Mouse (Mus musculus) midbrain, embryonic 12.5 days (tissue): ENCODE results near the gene Zswim4. TPM values are rescaled to one million over a fixed set of nuclear protein-coding genes. Genes with fewer than 3 reads are reported as not detected.
A peak's percentile ranks its signal among the peaks of the same experiment; 100 is the strongest.

Source experiments
- ATAC-seq: fragments of 200-750 bp; cut with Nextera tagmentation; 2 replicates; pipeline ENCODE4 v1.8.0; 2017; ENCODE audit warnings: low read depth, moderate TSS enrichment, moderate library complexity; ENCODE audit not compliant: low FRiP score
- H3K27ac ChIP-seq: fragments of 300-500 bp; sonication (generic); replicated peaks from 2 replicates; pipeline ENCODE4 v1.5.1; 2016; ENCODE audit warnings: mild to moderate bottlenecking
- H3K27me3 ChIP-seq: fragments of 300-500 bp; sonication (generic); 2 replicates; pipeline ENCODE4 v1.6.1; 2016; ENCODE audit warnings: mild to moderate bottlenecking
- H3K36me3 ChIP-seq: fragments of 300-500 bp; sonication (generic); 2 replicates; pipeline ENCODE4 v1.6.1; 2016
- H3K4me1 ChIP-seq: fragments of 300-500 bp; sonication (generic); 2 replicates; pipeline ENCODE4 v1.6.1; 2016
- H3K4me2 ChIP-seq: fragments of 300-500 bp; sonication (generic); replicated peaks from 2 replicates; pipeline ENCODE4 v1.6.1; 2016; ENCODE audit warnings: mild to moderate bottlenecking, moderate library complexity
- H3K4me3 ChIP-seq: fragments of 300-500 bp; sonication (generic); 2 replicates; pipeline ENCODE4 v1.5.1; 2016; ENCODE audit warnings: mild to moderate bottlenecking
- H3K9ac ChIP-seq: fragments of 300-500 bp; sonication (generic); replicated peaks from 2 replicates; pipeline ENCODE4 v1.6.1; 2016; ENCODE audit warnings: mild to moderate bottlenecking, moderate library complexity
- H3K9me3 ChIP-seq: fragments of 300-500 bp; sonication (generic); 2 replicates; pipeline ENCODE4 v1.6.1; 2016; ENCODE audit warnings: mild to moderate bottlenecking
- WGBS: fragments of 180-500 bp; shearing (Covaris S2); methylation state at CpG from one replicate; pipeline ENCODE4 v1.1.7; 2016; 5-methylcytosine and 5-hydroxymethylcytosine counted together
- polyA plus RNA-seq: library from polyadenylated mRNA; unstranded; fragments of >200 nt; fragmentation: Nextera tagmentation; extraction: Ambion mirVana; gene quantifications from 2 replicates; pipeline ENCODE4 v1.2.1, GENCODE M21; 2016

Zswim4 gene
- polyA plus RNA-seq, 1 experiment from 2014 or later: 55.7 TPM

GRCm38 (mm10) chr8:84197922-84198774 lies 38.7 kb downstream of the Zswim4 start:
- H3K4me3 ChIP-seq: peak overlapping the region; percentile 49
- ATAC-seq: peak; percentile 82
- no peaks in the 10 kb centered on the region for H3K9me3 ChIP-seq
- peak overlapping the region; percentile 91 for H3K27ac ChIP-seq
- WGBS: 3% methylated on average over 30 of the region's 30 CpGs
- no peaks in the 10 kb centered on the region for H3K36me3 ChIP-seq
- H3K27me3 ChIP-seq: peaks cover 32% of the 10 kb centered on the region
- H3K4me1 ChIP-seq: peaks cover 58% of the 10 kb centered on the region
- H3K9ac ChIP-seq: peak overlapping the region; percentile 41
- H3K4me2 ChIP-seq: peak overlapping the region; percentile 63

GRCm38 (mm10) chr8:84197141-84197921 lies 39.5 kb downstream of the Zswim4 start:
- Histone ChIP-seq H3K4me2 (peak overlapping the region; percentile 63), H3K4me1 (peaks cover 56% of the 10 kb centered on the region), H3K36me3 (no peaks in the 10 kb centered on the region), H3K9ac (peak overlapping the region; percentile 41; the same call in 1 of the 2 replicates), H3K9me3 (no peaks in the 10 kb centered on the region), H3K27ac (peak overlapping the region; percentile 91), H3K27me3 (peaks cover 33% of the 10 kb centered on the region), H3K4me3 (peak overlapping the region; percentile 49)
- WGBS: 1% methylated on average over 42 of the region's 43 CpGs
- peak; percentile 65 for ATAC-seq

DNA sequence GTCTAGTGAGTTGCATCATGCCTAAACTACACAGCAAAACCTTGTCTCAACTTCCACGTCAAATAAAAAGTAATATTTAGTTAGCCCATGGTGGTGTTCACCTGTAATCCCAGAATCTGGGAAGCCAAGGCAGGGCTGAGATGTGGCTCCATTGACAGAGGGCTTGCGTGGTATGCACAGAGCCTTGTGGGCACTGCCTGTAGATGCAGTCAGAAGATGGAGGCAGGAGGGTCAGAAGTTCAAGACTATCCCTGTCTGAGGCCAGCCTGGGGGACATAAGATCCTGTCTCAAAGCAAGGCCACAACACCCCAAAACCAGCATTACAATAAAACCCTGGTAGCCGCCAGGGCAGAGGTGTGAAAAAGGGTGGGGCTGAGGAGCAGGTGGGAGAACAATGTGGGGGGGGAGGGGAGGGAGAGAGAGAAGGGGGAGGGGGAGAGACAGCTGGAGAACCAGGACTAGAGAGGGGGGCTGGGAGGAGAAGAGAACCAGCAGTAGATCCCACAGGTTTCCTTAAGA lies 42.6 kb downstream of the Zswim4 start:
- Histone ChIP-seq H3K4me1 (peaks cover 35% of the 10 kb centered on the region), H3K36me3 (no peaks in the 10 kb centered on the region), H3K9ac (no peak overlapping the region), H3K27ac (no peak overlapping the region), H3K27me3 (peaks cover 12% of the 10 kb centered on the region; the same call in 1 of the 2 replicates), H3K9me3 (no peaks in the 10 kb centered on the region), H3K4me2 (no peak overlapping the region), H3K4me3 (no peak overlapping the region)
- WGBS: 80% methylated on average over 3 of the region's 3 CpGs
- ATAC-seq: no peak

GRCm38 (mm10) chr8:84193566-84193965 lies 43.3 kb downstream of the Zswim4 start:
- no peak for ATAC-seq
- 79% methylated on average over 5 of the region's 5 CpGs for WGBS

DNA sequence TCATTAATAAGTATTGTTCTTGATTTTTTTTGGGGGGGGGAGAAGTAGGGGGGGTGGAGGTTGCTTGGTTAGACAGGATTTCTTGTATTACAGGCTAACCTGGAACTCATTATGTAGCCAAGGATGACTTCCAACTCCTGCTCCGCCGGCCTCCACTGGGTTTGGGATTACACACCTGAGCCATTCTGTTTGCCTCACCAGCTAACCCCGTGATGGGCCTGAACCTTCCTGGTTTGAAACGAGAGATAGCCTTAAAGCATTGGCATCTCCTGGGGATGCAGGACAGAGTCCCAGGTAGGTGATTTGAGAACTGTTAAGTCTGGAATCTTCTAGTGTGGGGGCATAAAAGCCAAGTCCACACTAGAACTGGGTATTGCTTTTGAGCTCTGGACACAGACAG lies 43.7 kb downstream of the Zswim4 start:
- Histone ChIP-seq H3K4me1 (peaks cover 24% of the 10 kb centered on the region), H3K27me3 (peaks cover 16% of the 10 kb centered on the region; the same call in 1 of the 2 replicates), H3K27ac (no peak overlapping the region), H3K9me3 (no peaks in the 10 kb centered on the region), H3K4me3 (no peak overlapping the region), H3K4me2 (no peak overlapping the region), H3K36me3 (no peaks in the 10 kb centered on the region), H3K9ac (no peak overlapping the region)
- 81% methylated on average over 4 of the region's 4 CpGs for WGBS
- no peak for ATAC-seq

More at GRCm38 (mm10) chr8:84193566-84193965, 43.3 kb downstream of the Zswim4 start:
- H3K4me2 ChIP-seq: no peak overlapping the region
- no peak overlapping the region for H3K4me3 ChIP-seq
- peaks cover 28% of the 10 kb centered on the region for H3K4me1 ChIP-seq
- H3K9ac ChIP-seq: no peak overlapping the region
- H3K27ac ChIP-seq: no peak overlapping the region
- no peaks in the 10 kb centered on the region for H3K36me3 ChIP-seq
- no peaks in the 10 kb centered on the region for H3K9me3 ChIP-seq
- H3K27me3 ChIP-seq: peaks cover 16% of the 10 kb centered on the region; the same call in 1 of the 2 replicates

- Histone ChIP-seq H3K36me3 (no peaks in the 10 kb centered on the region), H3K9ac (no peak overlapping the region), H3K4me3 (peak overlapping the region; percentile 8; the same call in 1 of the 2 replicates), H3K4me2 (peak overlapping the region; percentile 37), H3K9me3 (no peaks in the 10 kb centered on the region), H3K4me1 (peaks cover 18% of the 10 kb centered on the region), H3K27ac (peak overlapping the region; percentile 0; the same call in 1 of the 2 replicates), H3K27me3 (peaks cover 22% of the 10 kb centered on the region)
- ATAC-seq: peak; percentile 59
- 5% methylated on average over 33 of the region's 33 CpGs for WGBS
Measured at GRCm38 (mm10) chr8:84192555-84192954, 44.3 kb downstream of the Zswim4 start.

DNA sequence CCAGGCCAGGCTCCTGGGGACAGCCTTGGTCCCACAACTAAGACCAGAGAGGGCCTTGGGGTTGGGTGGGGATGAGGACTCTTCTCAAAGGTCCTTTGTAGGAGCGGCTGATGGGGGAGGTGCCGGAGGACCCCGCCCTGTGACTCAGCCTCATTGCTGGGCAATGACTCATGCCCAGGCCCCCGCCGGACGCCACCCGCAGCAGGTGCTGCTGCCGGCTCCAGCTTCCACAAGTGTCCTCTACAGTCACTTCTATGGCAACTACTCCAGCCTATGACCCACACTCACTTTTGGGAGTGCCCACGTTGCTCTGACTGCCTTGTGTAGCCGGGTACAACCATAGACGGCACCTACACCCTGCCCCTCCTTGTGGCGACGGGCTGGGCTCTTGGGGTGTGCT lies 44.8 kb downstream of the Zswim4 start:
- Histone ChIP-seq H3K4me3 (no peak overlapping the region), H3K27ac (peak overlapping the region; percentile 0), H3K9me3 (no peaks in the 10 kb centered on the region), H3K4me1 (peaks cover 15% of the 10 kb centered on the region), H3K27me3 (peaks cover 28% of the 10 kb centered on the region), H3K36me3 (no peaks in the 10 kb centered on the region), H3K4me2 (peak overlapping the region; percentile 37), H3K9ac (no peak overlapping the region)
- 47% methylated on average over 13 of the region's 13 CpGs for whole genome bisulfite sequencing
- ATAC-seq: peak; percentile 45

DNA sequence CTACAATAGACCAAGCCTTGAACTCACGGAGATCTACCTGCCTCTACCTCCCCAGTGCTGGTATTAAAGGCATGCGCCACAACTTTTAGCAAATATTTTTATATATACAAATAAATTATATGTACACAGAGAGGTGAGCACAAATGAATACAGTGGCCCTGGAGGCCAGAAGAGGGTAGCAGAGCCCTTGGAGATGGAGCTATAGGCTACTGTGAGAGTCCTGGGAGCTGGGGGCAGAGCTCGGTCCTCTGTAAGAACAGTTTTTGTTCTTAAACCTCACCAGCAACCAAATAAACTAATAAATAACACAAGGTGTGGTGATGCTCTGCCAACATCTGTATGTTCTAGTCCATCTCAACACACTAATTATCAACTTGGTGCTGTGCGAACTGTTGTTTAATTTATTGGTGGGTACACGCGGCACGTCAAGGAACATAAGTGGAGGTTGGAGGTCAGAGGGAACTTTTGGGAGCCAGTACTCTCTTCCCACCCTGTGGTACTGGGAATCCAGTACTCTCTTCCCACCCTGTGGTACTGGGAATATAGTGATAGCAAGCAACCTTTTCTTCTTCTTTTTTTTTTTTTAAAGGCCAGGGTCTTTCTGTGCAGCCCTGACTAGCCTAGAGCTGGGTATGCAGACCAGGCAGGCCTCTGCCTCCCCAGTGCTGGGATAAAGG lies 46.5 kb downstream of the Zswim4 start:
- peaks cover 30% of the 10 kb centered on the region for H3K27me3 ChIP-seq
- no peak overlapping the region for H3K9ac ChIP-seq
- no peaks in the 10 kb centered on the region for H3K36me3 ChIP-seq
- H3K4me3 ChIP-seq: no peak overlapping the region
- H3K4me1 ChIP-seq: peaks cover 19% of the 10 kb centered on the region
- H3K27ac ChIP-seq: no peak overlapping the region
- WGBS: 91% methylated on average over 7 of the region's 7 CpGs
- ATAC-seq: no peak
- no peak overlapping the region for H3K4me2 ChIP-seq
- no peaks in the 10 kb centered on the region for H3K9me3 ChIP-seq

- H3K27ac ChIP-seq: no peak overlapping the region
- 65% methylated on average over 4 of the region's 4 CpGs for WGBS
- peaks cover 33% of the 10 kb centered on the region for H3K27me3 ChIP-seq
- H3K9ac ChIP-seq: no peak overlapping the region
- no peak overlapping the region for H3K4me3 ChIP-seq
- no peaks in the 10 kb centered on the region for H3K36me3 ChIP-seq
- no peak for ATAC-seq
- no peak overlapping the region for H3K4me2 ChIP-seq
- H3K9me3 ChIP-seq: no peaks in the 10 kb centered on the region
- H3K4me1 ChIP-seq: peaks cover 20% of the 10 kb centered on the region
Measured at GRCm38 (mm10) chr8:84189603-84190002, 47.3 kb downstream of the Zswim4 start.

- WGBS: 83% methylated on average over 10 of the region's 10 CpGs
- Histone ChIP-seq H3K36me3 (no peaks in the 10 kb centered on the region), H3K27me3 (peaks cover 36% of the 10 kb centered on the region), H3K4me1 (peaks cover 27% of the 10 kb centered on the region), H3K9me3 (no peaks in the 10 kb centered on the region), H3K4me2 (no peak overlapping the region), H3K4me3 (no peak overlapping the region), H3K27ac (no peak overlapping the region), H3K9ac (no peak overlapping the region)
- no peak for ATAC-seq
Measured at GRCm38 (mm10) chr8:84188671-84189070, 48.2 kb downstream of the Zswim4 start.

DNA sequence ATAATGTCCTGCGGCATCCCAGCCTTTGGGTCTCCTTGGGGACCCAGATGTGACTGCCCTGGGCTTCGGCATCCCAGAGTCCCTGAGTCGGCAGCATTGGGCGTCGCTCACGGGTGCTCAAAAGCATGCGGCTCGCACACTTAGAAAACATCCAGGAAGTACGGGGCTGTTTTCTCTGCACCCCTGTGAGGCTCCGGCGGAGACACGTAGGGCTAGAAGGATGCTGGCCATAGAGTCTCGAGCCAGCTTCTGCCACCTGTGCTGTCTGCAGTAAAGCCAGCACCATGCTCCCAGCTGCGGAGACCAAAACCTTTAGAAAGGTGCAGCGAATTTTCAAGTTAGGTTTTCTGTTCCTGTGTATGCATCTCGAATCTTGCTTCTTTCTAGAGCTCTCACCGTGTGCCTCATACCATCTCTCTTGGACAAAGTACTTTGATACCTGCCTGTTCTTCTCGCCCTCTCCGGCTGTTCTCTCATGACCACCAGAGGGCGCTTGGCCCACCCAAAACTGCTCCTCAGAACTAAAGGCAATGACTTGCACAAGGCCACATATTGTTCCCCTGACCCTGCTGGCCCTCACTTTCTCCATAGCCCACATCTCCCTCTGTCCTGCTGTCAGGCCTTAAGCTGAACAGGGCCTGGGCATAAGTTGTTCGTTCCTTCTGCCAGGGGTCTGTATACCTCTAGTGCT lies 49.6 kb downstream of the Zswim4 start:
- H3K4me3 ChIP-seq: peak overlapping the region; percentile 30
- peaks cover 29% of the 10 kb centered on the region for H3K4me1 ChIP-seq
- H3K4me2 ChIP-seq: peak overlapping the region; percentile 58
- H3K27me3 ChIP-seq: peaks cover 24% of the 10 kb centered on the region
- no peak for ATAC-seq
- H3K36me3 ChIP-seq: no peaks in the 10 kb centered on the region
- H3K9me3 ChIP-seq: no peaks in the 10 kb centered on the region
- H3K27ac ChIP-seq: no peak overlapping the region
- 6% methylated on average over 21 of the region's 21 CpGs for WGBS
- peak overlapping the region; percentile 37; the same call in 1 of the 2 replicates for H3K9ac ChIP-seq
